Mouse (Mus musculus): ENCODE data around the gene Dph7. TPM values are rescaled to one million over a fixed set of nuclear protein-coding genes. Genes with fewer than 3 reads are reported as not detected.

Dph7 gene
- polyA plus RNA-seq, 1 experiment: 27.2 TPM

DNA sequence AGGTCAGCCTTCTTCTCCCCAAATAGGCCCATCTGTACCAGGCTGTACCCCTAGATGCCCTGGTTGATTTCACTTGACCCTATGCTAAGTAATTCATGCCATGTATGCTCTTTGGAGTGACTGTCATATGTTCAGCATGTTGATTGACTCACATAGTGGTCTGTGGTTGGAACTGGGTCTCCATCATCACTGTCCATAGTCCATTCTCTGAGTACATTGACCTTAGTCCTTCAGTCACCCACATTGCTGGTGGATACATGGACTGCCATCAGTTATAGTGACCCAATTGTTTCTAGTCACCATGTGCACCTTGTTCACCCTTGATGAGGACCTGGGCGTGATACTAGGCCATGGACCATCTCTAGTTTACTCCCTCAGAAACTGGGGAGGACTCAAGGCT lies 44.6 kb downstream of the Dph7 start:
- DNase-seq: no peak
- Histone ChIP-seq H3K27ac (ENCODE audit: control insufficient read depth, insufficient read depth, low read length) (no peak overlapping the region), H3K4me3 (ENCODE audit: control insufficient read depth, insufficient read depth, low read length) (no peak overlapping the region), H3K27me3 (ENCODE audit: control insufficient read depth, insufficient read depth, low read length) (no peaks in the 10 kb centered on the region), H3K36me3 (ENCODE audit: control insufficient read depth, insufficient read depth, low read length) (peaks cover 6% of the 10 kb centered on the region), H3K4me1 (replicated peaks; ENCODE audit: control insufficient read depth, insufficient read depth, low read length) (no peaks in the 10 kb centered on the region)
- 90% methylated on average over 1 of the region's 1 CpGs for WGBS
- no peak for TF ChIP-seq CTCF (IDR thresholded peaks at IDR 0.05; ENCODE audit: borderline replicate concordance, control insufficient read depth, extremely low read depth, insufficient read depth, low read length, poor library complexity)
- no peak for TF ChIP-seq POLR2A (IDR thresholded peaks at IDR 0.05; ENCODE audit: control insufficient read depth, extremely low read depth, insufficient read depth, low read length, poor library complexity)

- TF ChIP-seq CTCF (IDR thresholded peaks at IDR 0.05; ENCODE audit: borderline replicate concordance, control insufficient read depth, extremely low read depth, insufficient read depth, low read length, poor library complexity) (no peak), POLR2A (IDR thresholded peaks at IDR 0.05; ENCODE audit: control insufficient read depth, extremely low read depth, insufficient read depth, low read length, poor library complexity) (no peak)
- H3K27me3 ChIP-seq (ENCODE audit: control insufficient read depth, insufficient read depth, low read length): no peaks in the 10 kb centered on the region
- peak; percentile 35 for DNase-seq
- no peaks in the 10 kb centered on the region; the same call in none of the 2 replicates for H3K36me3 ChIP-seq (ENCODE audit: control insufficient read depth, insufficient read depth, low read length)
- H3K4me1 ChIP-seq (replicated peaks; ENCODE audit: control insufficient read depth, insufficient read depth, low read length): no peaks in the 10 kb centered on the region
- no peak overlapping the region for H3K27ac ChIP-seq (ENCODE audit: control insufficient read depth, insufficient read depth, low read length)
- H3K4me3 ChIP-seq (ENCODE audit: control insufficient read depth, insufficient read depth, low read length): no peak overlapping the region
These were observed 46.0 kb downstream of the Dph7 start for GRCm38 (mm10) chr2:25008250-25008649.

Other genes with a start within 250 kb of the Dph7 start
- gene Cacna1b, start 199.2 kb upstream of the Dph7 start, polyA plus RNA-seq (2012; rRNA removed): 12.5 and 13.1 TPM in 2 replicates
- gene Ehmt1, start 42.8 kb upstream of the Dph7 start, polyA plus RNA-seq (2012; rRNA removed): 110 and 113 TPM in 2 replicates
- 272 and 315 TPM in 2 replicates for gene Arrdc1, start 27.1 kb upstream of the Dph7 start, polyA plus RNA-seq (2012; rRNA removed)
- 11.0 and 14.8 TPM in 2 replicates for gene Zmynd19, start 12.6 kb upstream of the Dph7 start, polyA plus RNA-seq (2012; rRNA removed)
- gene Mrpl41, start 12.7 kb downstream of the Dph7 start, polyA plus RNA-seq (2012; rRNA removed): 40.6 and 43.4 TPM in 2 replicates
- gene Pnpla7, start 13.6 kb downstream of the Dph7 start, polyA plus RNA-seq (2012; rRNA removed): 52.7 and 53.9 TPM in 2 replicates
- 41.6 and 50.4 TPM in 2 replicates for gene Nsmf, start 92.0 kb downstream of the Dph7 start, polyA plus RNA-seq (2012; rRNA removed)
- 0.58 and 0.91 TPM in 2 replicates for gene Entpd8, start 117.9 kb downstream of the Dph7 start, polyA plus RNA-seq (2012; rRNA removed)
- 0.24 and 0.44 TPM in 2 replicates for gene Noxa1, start 132.7 kb downstream of the Dph7 start, polyA plus RNA-seq (2012; rRNA removed)
- gene Nrarp, start 218.4 kb downstream of the Dph7 start, polyA plus RNA-seq (2012; rRNA removed): 13.7 and 16.9 TPM in 2 replicates
- gene Tor4a, start 234.5 kb downstream of the Dph7 start, polyA plus RNA-seq (2012; rRNA removed): 90.6 and 94.7 TPM in 2 replicates
- gene Nelfb, start 249.1 kb downstream of the Dph7 start, polyA plus RNA-seq (2012; rRNA removed): 105 and 115 TPM in 2 replicates

All from thymus, adult 2 months (tissue).